Mouse (Mus musculus): ENCODE data around the gene Ddx5.
"Not testable (repeated sequence)": the region's sequence is repeated elsewhere in the genome, so short reads cannot be mapped to it uniquely, and the experiment has no call there.

Ddx5 gene

GRCm38 (mm10) chr11:106788775-106789459 lies at the start of gene Ddx5, which contains the start of gene Cep95:
Ddx5 (minus strand) TSS chr11:106789185.
Cep95 (plus strand) TSS chr11:106789252.
- DNase-seq (ENCODE audit: low read depth, low spot score) = peak; percentile 99

- DNase-seq (ENCODE audit: low read depth, low spot score) = no peak
These were observed 39.1 kb upstream of the Ddx5 start for GRCm38 (mm10) chr11:106828079-106828478.

GRCm38 (mm10) chr11:106824403-106824802 lies 35.4 kb upstream of the Ddx5 start:
- no peak for DNase-seq (ENCODE audit: low read depth, low spot score)

- DNase-seq (ENCODE audit: low read depth, low spot score) = no peak
These were observed 34.8 kb upstream of the Ddx5 start for GRCm38 (mm10) chr11:106823741-106824140.

- DNase-seq (ENCODE audit: low read depth, low spot score) = no peak
These were observed 33.9 kb upstream of the Ddx5 start for GRCm38 (mm10) chr11:106822911-106823310.

GRCm38 (mm10) chr11:106822491-106822890 lies 33.5 kb upstream of the Ddx5 start:
- no peak for DNase-seq (ENCODE audit: low read depth, low spot score)

GRCm38 (mm10) chr11:106821397-106821796 lies 32.4 kb upstream of the Ddx5 start:
- DNase-seq (ENCODE audit: low read depth, low spot score) = no peak

- peak; percentile 42 for DNase-seq (ENCODE audit: low read depth, low spot score)
These were observed 32.0 kb upstream of the Ddx5 start for GRCm38 (mm10) chr11:106820972-106821371.

GRCm38 (mm10) chr11:106820252-106820651 lies 31.3 kb upstream of the Ddx5 start:
- DNase-seq (ENCODE audit: low read depth, low spot score) = peak; percentile 16

GRCm38 (mm10) chr11:106819595-106819994 lies 30.6 kb upstream of the Ddx5 start:
- no peak for DNase-seq (ENCODE audit: low read depth, low spot score)

- no peak for DNase-seq (ENCODE audit: low read depth, low spot score)
These were observed 29.4 kb upstream of the Ddx5 start for GRCm38 (mm10) chr11:106818341-106818740.

- no peak for DNase-seq (ENCODE audit: low read depth, low spot score)
These were observed 28.8 kb upstream of the Ddx5 start for GRCm38 (mm10) chr11:106817808-106818207.

GRCm38 (mm10) chr11:106817156-106817555 lies 28.2 kb upstream of the Ddx5 start:
- DNase-seq (ENCODE audit: low read depth, low spot score) = no peak

GRCm38 (mm10) chr11:106816316-106816715 lies 27.3 kb upstream of the Ddx5 start:
- no peak for DNase-seq (ENCODE audit: low read depth, low spot score)

GRCm38 (mm10) chr11:106815761-106816160 lies 26.8 kb upstream of the Ddx5 start:
- no peak for DNase-seq (ENCODE audit: low read depth, low spot score)

- DNase-seq (ENCODE audit: low read depth, low spot score) = no peak
These were observed 26.3 kb upstream of the Ddx5 start for GRCm38 (mm10) chr11:106815331-106815730.

- DNase-seq (ENCODE audit: low read depth, low spot score) = no peak
These were observed 25.8 kb upstream of the Ddx5 start for GRCm38 (mm10) chr11:106814601-106815320.

- no peak for DNase-seq (ENCODE audit: low read depth, low spot score)
These were observed 23.6 kb upstream of the Ddx5 start for GRCm38 (mm10) chr11:106812410-106813136.

GRCm38 (mm10) chr11:106807442-106807841 lies 18.5 kb upstream of the Ddx5 start:
- not testable (repeated sequence) for DNase-seq (ENCODE audit: low read depth, low spot score)

- DNase-seq (ENCODE audit: low read depth, low spot score) = no peak
These were observed 13.2 kb upstream of the Ddx5 start for GRCm38 (mm10) chr11:106802069-106802627.

- DNase-seq (ENCODE audit: low read depth, low spot score) = peak; percentile 64
These were observed 6.7 kb upstream of the Ddx5 start for GRCm38 (mm10) chr11:106795679-106796078.

- no peak for DNase-seq (ENCODE audit: low read depth, low spot score)
These were observed 4.9 kb upstream of the Ddx5 start for GRCm38 (mm10) chr11:106793846-106794245.
